Mouse (Mus musculus): Measurements from ENCODE around the gene Kifc5b.
"Not testable (repeated sequence)": the region's sequence is repeated elsewhere in the genome, so short reads cannot be mapped to it uniquely, and the experiment has no call there.

The Kifc5b gene

DNA sequence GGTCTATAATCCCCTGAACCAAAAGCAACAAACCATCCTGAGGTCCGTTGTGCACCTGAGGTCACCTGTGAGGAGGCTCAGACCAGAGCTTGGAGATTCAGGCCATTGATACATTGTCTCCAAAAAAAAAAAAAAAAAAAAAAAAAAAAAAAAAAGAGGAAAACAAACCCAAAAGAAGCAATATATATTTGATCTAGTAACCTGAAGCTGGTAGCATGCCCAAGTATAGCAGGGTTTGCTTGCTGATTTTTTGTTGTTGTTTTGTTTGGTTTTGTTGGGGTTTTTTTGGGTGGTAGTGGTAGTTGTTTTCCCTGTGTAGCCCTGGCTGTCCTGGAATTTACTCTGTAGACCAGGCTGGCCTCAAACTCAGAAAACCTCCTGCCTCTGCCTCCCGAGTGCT, 1.5 kb downstream of the Kifc5b start:
- DNase-seq (ENCODE audit: low spot score in 2 of 2): no peak

DNA sequence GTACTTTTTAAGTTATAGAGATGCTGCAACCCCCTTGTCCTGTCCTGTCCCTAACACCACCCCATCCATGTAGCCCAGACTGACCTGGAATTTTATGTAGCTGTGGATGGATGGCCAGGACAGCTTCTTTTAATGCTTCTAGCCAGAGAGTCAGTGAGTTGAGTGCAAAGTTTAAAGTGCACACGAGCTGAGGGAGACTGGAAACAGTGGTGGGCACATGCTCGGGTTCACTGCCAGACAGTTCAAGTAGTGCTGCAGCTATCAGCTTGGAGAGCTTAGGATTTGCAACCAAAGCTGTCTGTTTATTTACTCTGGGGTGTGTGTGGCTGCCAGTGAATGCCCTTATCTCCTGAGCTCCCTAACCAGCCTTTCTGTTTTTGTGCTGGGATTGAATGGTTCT, 2.6 kb downstream of the Kifc5b start:
- DNase-seq (ENCODE audit: low spot score in 2 of 2): not testable (repeated sequence)

DNA sequence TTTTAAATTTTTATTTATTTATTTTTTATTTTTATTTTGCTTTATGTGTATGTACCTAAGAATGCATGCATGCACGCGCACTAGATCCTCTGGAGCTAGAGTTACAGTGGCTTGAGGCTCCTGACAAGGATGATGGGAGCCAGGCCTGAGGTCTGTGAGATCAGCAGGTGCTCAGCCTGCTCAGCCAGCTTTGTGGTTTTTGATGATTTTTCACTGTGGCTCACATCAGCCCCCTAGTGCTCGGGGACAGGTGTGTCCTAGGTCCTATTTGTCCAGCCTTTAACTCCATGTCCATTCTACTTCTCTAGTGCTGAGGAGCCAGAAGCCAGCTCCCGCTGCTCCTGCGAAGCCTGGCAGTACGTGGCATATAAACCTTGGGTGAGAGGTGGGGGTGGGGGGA, 5.5 kb downstream of the Kifc5b start:
- not testable (repeated sequence) for DNase-seq (ENCODE audit: low spot score in 2 of 2)

DNA sequence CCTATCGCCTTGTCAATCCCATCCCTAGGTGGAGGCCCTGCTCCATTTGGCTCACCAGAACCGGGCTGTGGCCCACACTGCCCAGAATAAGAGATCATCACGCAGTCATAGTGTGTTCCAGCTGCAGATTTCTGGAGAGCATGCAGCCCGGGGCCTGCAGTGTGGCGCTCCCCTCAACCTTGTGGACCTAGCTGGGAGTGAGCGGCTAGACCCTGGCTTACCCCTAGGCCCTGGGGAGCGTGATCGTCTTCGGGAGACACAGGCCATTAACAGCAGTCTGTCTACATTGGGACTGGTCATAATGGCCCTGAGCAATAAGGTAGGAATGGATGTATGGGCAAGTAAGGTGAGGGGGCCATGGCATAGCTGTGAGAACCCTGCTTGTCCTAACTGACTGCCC, 8.5 kb downstream of the Kifc5b start:
- DNase-seq (ENCODE audit: low spot score in 2 of 2): not testable (repeated sequence)

GRCm38 (mm10) chr17:26931795-26932194, 14.9 kb downstream of the Kifc5b start:
- DNase-seq (ENCODE audit: low spot score in 2 of 2): peak in 1 of 2 experiments; percentile 49

DNA sequence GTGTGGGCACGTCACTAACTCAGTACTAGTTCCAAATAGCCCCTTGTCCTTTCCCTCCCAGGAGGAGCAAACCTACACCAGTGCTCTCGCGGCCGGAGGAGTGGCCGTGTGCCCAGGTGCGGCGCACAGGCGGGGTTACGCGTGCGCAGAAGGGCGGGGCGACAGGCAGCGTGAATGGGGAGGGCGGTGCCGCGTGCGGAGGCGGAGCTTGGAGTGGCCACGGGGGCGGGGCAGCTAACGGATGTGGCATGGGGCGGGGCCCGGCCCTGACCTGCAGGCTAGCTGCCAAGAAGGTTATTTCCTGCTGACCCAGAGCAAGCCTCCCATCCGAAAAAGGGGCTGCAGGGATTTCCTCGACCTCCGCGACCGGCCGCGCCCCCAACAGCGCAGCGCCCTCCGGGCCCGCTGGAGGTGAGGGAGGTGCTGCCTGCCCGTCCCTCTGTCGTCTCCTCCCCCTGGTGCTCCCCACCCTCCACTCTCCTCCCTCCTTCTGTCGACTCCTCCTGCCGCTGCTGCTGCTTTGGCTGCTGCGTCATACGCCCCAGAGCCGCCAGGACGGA, 16.0 kb downstream of the Kifc5b start, which contains the start of gene Phf1:
Gene Phf1, plus strand, starts transcription at position 214 of the 560 bp plus-strand sequence.
- peak; percentile 95 for DNase-seq (ENCODE audit: low spot score in 2 of 2)

GRCm38 (mm10) chr17:26933419-26933818, 16.5 kb downstream of the Kifc5b start:
- no peak for DNase-seq (ENCODE audit: low spot score in 2 of 2)

GRCm38 (mm10) chr17:26933885-26934827, 17.3 kb downstream of the Kifc5b start:
- no peak for DNase-seq (ENCODE audit: low spot score in 2 of 2)

DNA sequence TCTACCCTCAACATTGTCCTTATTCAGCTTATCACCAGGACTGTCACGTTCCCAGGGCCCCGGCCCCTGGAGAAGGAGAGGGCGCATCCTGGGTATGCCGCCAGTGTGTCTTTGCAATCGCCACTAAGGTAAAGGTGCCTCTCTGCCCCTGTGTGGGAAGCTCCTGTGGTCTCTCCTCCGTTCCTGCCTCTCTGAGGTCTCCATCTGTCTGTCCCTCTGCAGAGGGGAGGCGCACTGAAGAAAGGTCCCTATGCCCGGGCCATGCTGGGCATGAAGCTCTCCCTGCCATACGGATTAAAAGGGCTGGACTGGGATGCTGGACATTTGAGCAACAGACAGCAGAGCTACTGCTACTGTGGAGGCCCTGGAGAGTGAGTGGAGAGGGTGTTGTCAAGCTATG, 18.1 kb downstream of the Kifc5b start:
- no peak for DNase-seq (ENCODE audit: low spot score in 2 of 2)

- DNase-seq (ENCODE audit: low spot score in 2 of 2): no peak
Measured at GRCm38 (mm10) chr17:26936453-26936852, 19.6 kb downstream of the Kifc5b start.

DNA sequence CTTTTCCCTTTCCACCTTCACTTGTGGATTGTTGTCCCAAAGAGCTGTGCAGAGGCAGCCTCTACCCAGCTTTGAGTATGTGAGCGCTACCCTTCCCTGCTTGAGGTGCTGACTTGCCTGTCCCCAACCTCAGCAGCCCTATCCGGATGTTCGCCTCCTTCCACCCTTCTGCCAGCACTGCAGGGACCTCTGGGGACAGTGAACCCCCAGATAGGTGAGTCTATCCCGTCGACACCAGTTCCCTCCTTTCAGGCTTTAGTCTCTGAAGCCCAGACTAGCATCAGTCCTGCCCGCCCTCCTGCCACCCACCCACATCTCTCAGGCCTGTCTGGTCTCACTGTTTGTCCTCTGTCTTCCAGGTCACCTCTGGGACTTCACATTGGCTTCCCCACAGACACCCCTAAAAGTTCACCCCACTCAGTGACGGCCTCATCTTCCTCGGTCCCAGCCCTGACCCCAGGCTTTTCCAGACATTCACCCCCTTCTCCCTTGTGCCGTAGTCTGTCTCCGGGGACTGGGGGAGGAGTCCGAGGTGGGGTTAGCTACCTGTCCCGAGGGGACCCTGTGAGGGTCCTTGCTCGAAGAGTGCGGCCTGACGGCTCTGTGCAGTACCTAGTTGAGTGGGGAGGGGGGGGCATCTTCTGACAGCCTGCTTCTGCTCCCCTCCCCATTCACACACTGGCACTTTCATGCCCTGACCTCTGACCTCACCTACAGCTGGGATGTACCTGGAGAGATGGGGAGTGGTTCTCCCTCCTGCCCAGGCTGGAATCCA, 20.2 kb downstream of the Kifc5b start:
- DNase-seq (ENCODE audit: low spot score in 2 of 2): no peak

DNA sequence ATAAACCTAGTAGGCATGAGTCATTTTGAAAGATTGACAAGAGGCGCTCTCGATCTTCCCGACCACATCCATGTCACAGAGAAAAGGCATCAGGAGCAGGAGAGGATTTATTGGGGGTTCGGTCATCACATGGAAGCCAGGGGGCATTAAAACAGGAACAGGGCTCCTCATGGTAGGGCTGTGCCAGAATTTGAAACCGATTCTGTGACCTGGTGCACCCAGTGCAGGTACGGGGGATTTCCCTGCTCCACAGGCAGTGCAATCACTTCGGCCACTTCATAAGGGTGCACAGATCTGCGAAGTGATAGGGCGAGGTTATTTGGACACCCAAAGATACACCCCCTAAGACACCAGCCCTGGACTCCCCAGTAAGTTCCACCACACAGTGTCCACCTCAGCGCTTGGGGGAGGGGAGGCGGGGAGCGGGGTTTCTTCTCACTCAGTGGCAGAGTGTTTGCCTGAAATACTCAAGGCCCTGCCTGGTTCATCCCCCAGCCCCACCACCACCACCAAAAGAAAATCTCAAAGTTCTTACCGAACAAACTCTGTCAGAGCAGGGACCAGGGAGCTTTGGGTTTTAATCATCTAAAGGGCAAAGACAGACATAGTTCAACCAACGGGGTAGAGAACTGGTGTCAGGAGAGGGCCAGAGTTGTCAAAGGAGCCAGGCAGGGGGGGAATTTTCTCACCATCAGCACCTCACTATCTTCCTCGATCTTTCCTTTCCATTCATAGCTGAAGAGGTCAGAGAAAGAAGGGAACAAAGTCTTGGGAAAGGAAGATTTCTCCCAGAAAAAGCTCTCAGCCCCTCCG, 21.2 kb downstream of the Kifc5b start:
- DNase-seq (ENCODE audit: low spot score in 2 of 2): no peak

GRCm38 (mm10) chr17:26938731-26939130, 21.8 kb downstream of the Kifc5b start:
- no peak for DNase-seq (ENCODE audit: low spot score in 2 of 2)

GRCm38 (mm10) chr17:26939178-26939972, 22.5 kb downstream of the Kifc5b start, which contains the start of gene Cuta:
TSS of gene Cuta (minus strand) at chr17:26939569.
- peak; percentile 99 to 100 for DNase-seq (ENCODE audit: low spot score in 2 of 2)

- DNase-seq (ENCODE audit: low spot score in 2 of 2): no peak
Measured at GRCm38 (mm10) chr17:26939973-26940300, 23.0 kb downstream of the Kifc5b start.

DNA sequence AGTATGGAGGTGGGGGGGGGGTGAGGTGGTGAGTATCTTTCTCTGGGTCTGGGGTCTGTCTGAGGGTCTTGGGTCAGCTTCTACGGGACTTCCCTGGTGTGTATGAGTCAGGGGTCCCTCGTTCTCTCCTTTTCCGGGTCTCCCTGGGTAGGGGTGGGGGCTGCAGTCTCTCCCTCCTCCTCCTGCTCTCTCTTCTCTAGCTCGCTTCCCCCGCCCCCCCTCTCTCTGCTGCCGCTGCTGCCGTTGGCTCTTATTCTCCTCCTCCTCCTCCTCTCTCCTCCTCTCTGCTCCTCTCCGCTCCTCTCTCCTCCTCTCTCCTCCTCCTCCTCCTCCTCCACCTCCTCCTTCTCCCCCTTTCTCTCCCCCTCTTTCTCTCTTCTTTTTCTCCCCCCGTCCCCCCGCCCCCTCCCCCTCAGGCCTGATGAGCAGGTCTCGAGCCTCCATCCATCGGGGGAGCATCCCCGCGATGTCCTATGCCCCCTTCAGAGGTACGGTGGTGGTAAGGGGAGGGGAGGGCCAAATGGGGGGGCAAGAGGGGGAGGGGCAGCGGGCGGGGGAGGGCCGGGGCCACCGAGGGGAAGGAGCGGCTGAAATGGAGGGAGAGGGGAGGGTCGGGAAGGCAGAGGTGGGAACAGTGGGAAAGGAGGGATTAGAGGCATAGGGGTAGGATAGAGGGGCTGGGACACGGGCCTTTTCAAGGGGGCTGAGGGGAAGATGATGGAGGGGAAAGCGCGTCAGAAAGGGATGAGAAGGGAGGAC, 24.3 kb downstream of the Kifc5b start, which contains the start of gene Syngap1:
Gene Syngap1, plus strand, starts transcription at position 223 of the 759 bp plus-strand sequence.
- no peak for DNase-seq (ENCODE audit: low spot score in 2 of 2)

GRCm38 (mm10) chr17:26941841-26942570, 25.1 kb downstream of the Kifc5b start:
- no peak for DNase-seq (ENCODE audit: low spot score in 2 of 2)

GRCm38 (mm10) chr17:26945824-26946495, 29.1 kb downstream of the Kifc5b start:
- peak; percentile 56 to 59 for DNase-seq (ENCODE audit: low spot score in 2 of 2)
